Comparison of ENCODE assay signal across 8 mouse cellular contexts in genomic region chr15:78406293-78406934, GRCm38 (mm10). TPM values are rescaled to one million over a fixed set of nuclear protein-coding genes. Genes with fewer than 3 reads are reported as not detected.
DNase-seq lines count a peak whose midpoint lies in the region; ATAC-seq and TF ChIP-seq lines count a peak whose summit lies in the region.

Mpst (plus strand) TSS chr15:78406416.

- no peaks in the 10 kb centered on the region for H3K9me3 ChIP-seq in forebrain, embryonic 12.5 days
- H3K9me3 ChIP-seq in heart, postnatal 0 days (replicated peaks; ENCODE audit: control insufficient read depth, low read length) = no peaks in the 10 kb centered on the region
- H3K9me3 ChIP-seq in liver, embryonic 16.5 days (replicated peaks; ENCODE audit: control insufficient read depth, low read length) = no peaks in the 10 kb centered on the region
- H3K9me3 ChIP-seq in neural tube, embryonic 13.5 days = no peaks in the 10 kb centered on the region

- peak; percentile 76 to 88 for DNase-seq in CD8-positive naive resting alpha-beta T cell, adult 2 months (ENCODE audit: low read depth in 2 of 2, low spot score in 2 of 2)
- peak; percentile 81 for DNase-seq in c-Kit-positive CD71-positive TER-119-negative erythroid progenitor cells, embryonic 14.5 days (ENCODE audit: low read depth)
- DNase-seq in heart, postnatal 0 days (ENCODE audit: low spot score) = peak; percentile 92
- peak; percentile 90 to 94 for DNase-seq in kidney, postnatal 4 days

- peak within 1 kb of the TSS; percentile 89 for H3K4me2 ChIP-seq in forebrain, embryonic 12.5 days
- peak within 1 kb of the TSS; percentile 95 for H3K4me2 ChIP-seq in heart, postnatal 0 days (ENCODE audit: low read depth, low read length)
- peak within 1 kb of the TSS; percentile 77 for H3K4me2 ChIP-seq in liver, embryonic 16.5 days (ENCODE audit: low read depth, low read length)
- H3K4me2 ChIP-seq in neural tube, embryonic 13.5 days = peak within 1 kb of the TSS; percentile 85

- under 1% methylated on average over 40 of the region's 40 CpGs for WGBS in forebrain, embryonic 12.5 days
- WGBS in heart, postnatal 0 days = under 1% methylated on average over 40 of the region's 40 CpGs
- WGBS in liver, embryonic 16.5 days (ENCODE audit: insufficient replicate concordance) = under 1% methylated on average over 40 of the region's 40 CpGs
- WGBS in neural tube, embryonic 13.5 days = under 1% methylated on average over 40 of the region's 40 CpGs

- H3K27me3 ChIP-seq in forebrain, embryonic 12.5 days = peaks cover 36% of the 10 kb centered on the region
- peaks cover 22% of the 10 kb centered on the region for H3K27me3 ChIP-seq in heart, postnatal 0 days (ENCODE audit: control insufficient read depth, insufficient read depth, low read length)
- H3K27me3 ChIP-seq in liver, embryonic 16.5 days (ENCODE audit: control insufficient read depth, insufficient read depth, low read depth, low read length) = no peaks in the 10 kb centered on the region
- peaks cover 42% of the 10 kb centered on the region for H3K27me3 ChIP-seq in neural tube, embryonic 13.5 days
- no peaks in the 10 kb centered on the region for H3K27me3 ChIP-seq in testis, adult 2 months (ENCODE audit: control insufficient read depth, insufficient read depth, low read length)

- H3K9ac ChIP-seq in forebrain, embryonic 12.5 days = peak within 1 kb of the TSS; percentile 71
- peak within 1 kb of the TSS; percentile 75 for H3K9ac ChIP-seq in heart, postnatal 0 days (replicated peaks; ENCODE audit: low read depth, low read length)
- H3K9ac ChIP-seq in liver, embryonic 16.5 days (ENCODE audit: low read depth, low read length) = peak within 1 kb of the TSS; percentile 88
- peak within 1 kb of the TSS; percentile 76 for H3K9ac ChIP-seq in neural tube, embryonic 13.5 days

- TF ChIP-seq POLR2A in testis, adult 2 months (IDR thresholded peaks at IDR 0.05; ENCODE audit: control insufficient read depth, low read depth, low read length) = no peak; the same call in 1 of the 2 replicates

- no peak for TF ChIP-seq CTCF in heart, postnatal 0 days (IDR thresholded peaks at IDR 0.05; ENCODE audit: low read depth)
- TF ChIP-seq CTCF in testis, adult 2 months (IDR thresholded peaks at IDR 0.05; ENCODE audit: control insufficient read depth, insufficient read depth, insufficient replicate concordance, low read depth, low read length) = no peak

- peak within 1 kb of the TSS; percentile 62 for H3K4me3 ChIP-seq in forebrain, embryonic 12.5 days (replicated peaks)
- H3K4me3 ChIP-seq in heart, postnatal 0 days (ENCODE audit: low read depth, low read length) = peak within 1 kb of the TSS; percentile 78
- peak within 1 kb of the TSS; percentile 69 for H3K4me3 ChIP-seq in liver, embryonic 16.5 days (ENCODE audit: low read depth, low read length)
- H3K4me3 ChIP-seq in neural tube, embryonic 13.5 days = peak within 1 kb of the TSS; percentile 59
- H3K4me3 ChIP-seq in testis, adult 2 months (ENCODE audit: control insufficient read depth, low read depth, low read length) = peak within 1 kb of the TSS; percentile 85

- peak within 1 kb of the TSS; percentile 97 for H3K27ac ChIP-seq in forebrain, embryonic 12.5 days
- peak within 1 kb of the TSS; percentile 98 for H3K27ac ChIP-seq in heart, postnatal 0 days (ENCODE audit: low read depth)
- peak within 1 kb of the TSS; percentile 96 for H3K27ac ChIP-seq in liver, embryonic 16.5 days (ENCODE audit: low read length)
- peak within 1 kb of the TSS; percentile 92 for H3K27ac ChIP-seq in neural tube, embryonic 13.5 days (replicated peaks)
- peak within 1 kb of the TSS; percentile 86 for H3K27ac ChIP-seq in testis, adult 2 months (ENCODE audit: control insufficient read depth, insufficient read depth, low read depth, low read length)

- peak; percentile 90 for ATAC-seq in forebrain, embryonic 12.5 days (ENCODE audit: low FRiP score)
- ATAC-seq in heart, postnatal 0 days (ENCODE audit: insufficient read depth, low read depth) = peak; percentile 81
- ATAC-seq in liver, embryonic 16.5 days (ENCODE audit: low read depth) = peak; percentile 82
- ATAC-seq in neural tube, embryonic 13.5 days (ENCODE audit: low read depth) = peak; percentile 86

- 0 out of 2 replicates have a peak, but pooled peaks cover 7% of the 10 kb centered on the region for H3K36me3 ChIP-seq in forebrain, embryonic 12.5 days (replicated peaks)
- H3K36me3 ChIP-seq in heart, postnatal 0 days (replicated peaks; ENCODE audit: control insufficient read depth, insufficient read depth, low read length) = no peaks in the 10 kb centered on the region
- H3K36me3 ChIP-seq in liver, embryonic 16.5 days (ENCODE audit: control insufficient read depth, insufficient read depth) = no peaks in the 10 kb centered on the region
- no peaks in the 10 kb centered on the region for H3K36me3 ChIP-seq in neural tube, embryonic 13.5 days
- H3K36me3 ChIP-seq in testis, adult 2 months (ENCODE audit: control insufficient read depth, insufficient read depth, low read length) = no peaks in the 10 kb centered on the region

- peaks cover 54% of the 10 kb centered on the region for H3K4me1 ChIP-seq in forebrain, embryonic 12.5 days
- peaks cover 42% of the 10 kb centered on the region for H3K4me1 ChIP-seq in heart, postnatal 0 days (ENCODE audit: control insufficient read depth, insufficient read depth)
- peaks cover 79% of the 10 kb centered on the region for H3K4me1 ChIP-seq in liver, embryonic 16.5 days (ENCODE audit: control insufficient read depth, low read depth, low read length)
- peaks cover 71% of the 10 kb centered on the region for H3K4me1 ChIP-seq in neural tube, embryonic 13.5 days (replicated peaks)
- peaks cover 22% of the 10 kb centered on the region for H3K4me1 ChIP-seq in testis, adult 2 months (ENCODE audit: control insufficient read depth, insufficient read depth, low read length)

- TF ChIP-seq EP300 in heart, postnatal 0 days (IDR thresholded peaks at IDR 0.05; ENCODE audit: low read depth) = peak; percentile 48; the same call in 1 of the 2 replicates

RNA-seq across cellular contexts. Expression of gene Mpst, which starts in this region (rescaled TPM):
- polyA plus RNA-seq in forebrain, embryonic 12.5 days (2016; fragmentation: Nextera tagmentation; extraction: Ambion mirVana) = 1.7 and 2.8 TPM in 2 replicates
- total RNA-seq in heart, postnatal 0 days (2014; rRNA removed; ENCODE audit: low replicate concordance) = 40.0 and 52.2 TPM in 2 replicates
- 1.1 and 1.2 TPM in 2 replicates for polyA plus RNA-seq in heart, postnatal 0 days (2015; fragmentation: Nextera tagmentation; extraction: Ambion mirVana)
- 5.9 and 7.5 TPM in 2 replicates for polyA plus RNA-seq in liver, embryonic 16.5 days (2015; fragmentation: Nextera tagmentation; extraction: Ambion mirVana)
- polyA plus RNA-seq in neural tube, embryonic 13.5 days (2015; fragmentation: Nextera tagmentation; extraction: Ambion mirVana) = 2.3 and 2.9 TPM in 2 replicates
- 5.1 and 6.4 TPM in 2 replicates for polyA plus RNA-seq in testis, adult 2 months (2012; rRNA removed)

Comparison
In these comparisons a context has a peak if more than half of its experiments do, and no peak if none do; other contexts are left out.
1. Peak in every context shown above with its lines: DNase-seq, ATAC-seq, H3K4me3 ChIP-seq and H3K27ac ChIP-seq.